Mouse (Mus musculus): ENCODE data around the gene Ndel1. TPM values are rescaled to one million over a fixed set of nuclear protein-coding genes. Genes with fewer than 3 reads are reported as not detected.

Ndel1 gene
- polyA plus RNA-seq, 1 experiment from 2014 or later: 60.3 TPM

DNA sequence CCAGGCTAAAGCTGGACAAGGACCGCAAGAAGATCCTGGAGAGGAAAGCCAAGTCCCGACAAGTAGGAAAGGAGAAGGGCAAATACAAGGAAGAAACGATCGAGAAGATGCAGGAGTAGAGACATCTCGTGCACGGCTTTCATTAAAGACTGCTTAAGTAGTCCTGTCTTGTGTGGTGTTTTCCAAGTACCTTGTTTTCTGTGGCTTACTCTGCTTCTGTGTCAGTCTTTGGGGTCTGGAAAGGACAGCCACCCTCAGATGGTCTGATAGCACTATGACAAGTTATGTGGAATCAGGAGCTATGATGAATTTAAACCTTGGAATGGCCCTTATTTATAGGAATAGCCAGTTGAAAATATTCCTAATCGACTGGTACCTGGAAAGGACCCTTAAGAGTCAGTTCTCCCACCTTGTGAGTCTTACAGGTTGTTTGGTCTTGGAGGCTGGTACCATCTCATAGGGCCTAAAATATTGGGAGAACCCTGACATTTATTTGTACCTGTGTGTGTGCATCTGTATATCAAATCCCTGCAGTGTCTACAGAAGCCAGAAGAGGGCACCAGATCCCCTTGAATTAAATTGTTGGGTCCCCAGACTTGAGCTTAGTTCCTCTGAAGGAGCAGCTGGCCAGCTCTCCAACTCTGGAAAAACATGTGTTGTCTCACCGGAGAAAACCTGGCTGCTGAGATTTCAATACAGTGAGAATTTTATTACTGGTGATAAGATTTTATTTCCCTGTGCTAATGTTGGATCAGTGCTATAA, 32.9 kb upstream of the Ndel1 start:
- Histone ChIP-seq H3K9ac (ENCODE audit: low read length) (no peak overlapping the region), H3K27me3 (replicated peaks; ENCODE audit: control insufficient read depth, insufficient read depth, low read length) (no peaks in the 10 kb centered on the region), H3K4me3 (ENCODE audit: low read depth, low read length) (no peak overlapping the region), H3K4me1 (replicated peaks; ENCODE audit: control insufficient read depth, insufficient read depth, low read length) (peaks cover 6% of the 10 kb centered on the region), H3K36me3 (ENCODE audit: control insufficient read depth, insufficient read depth, low read length) (peaks cover 43% of the 10 kb centered on the region), H3K9me3 (ENCODE audit: control insufficient read depth, low read length) (no peaks in the 10 kb centered on the region), H3K4me2 (ENCODE audit: low read length) (no peak overlapping the region), H3K27ac (ENCODE audit: low read depth) (no peak overlapping the region)
- DNase-seq (ENCODE audit: low spot score) (peak; percentile 91), ATAC-seq (replicated peaks; ENCODE audit: low FRiP score, low TSS enrichment, low read depth) (no peak)
- 85% methylated on average over 8 of the region's 8 CpGs for WGBS

DNA sequence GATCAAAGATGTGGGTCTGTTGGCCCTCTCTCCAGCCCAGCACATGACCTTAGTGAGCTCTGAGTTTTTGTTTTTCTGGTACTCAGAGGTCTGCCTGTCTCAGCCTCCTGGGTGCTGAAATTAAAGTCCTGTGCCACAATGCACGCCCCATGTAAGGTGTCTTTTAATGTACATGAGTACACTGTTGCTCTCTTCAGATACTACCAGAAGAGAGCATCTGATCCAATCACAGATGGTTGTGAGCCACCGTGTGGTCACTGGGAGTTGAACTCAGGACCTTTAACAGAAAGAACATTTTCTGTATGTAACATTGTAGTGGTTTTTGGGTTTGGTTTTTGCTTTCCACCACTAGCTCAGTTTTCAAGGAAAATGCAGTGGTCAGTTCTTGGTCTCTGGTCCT, 32.1 kb upstream of the Ndel1 start:
- no peak for DNase-seq (ENCODE audit: low spot score)
- H3K4me3 ChIP-seq (ENCODE audit: low read depth, low read length): no peak overlapping the region
- H3K4me2 ChIP-seq (ENCODE audit: low read length): no peak overlapping the region
- H3K27me3 ChIP-seq (replicated peaks; ENCODE audit: control insufficient read depth, insufficient read depth, low read length): no peaks in the 10 kb centered on the region
- H3K9ac ChIP-seq (ENCODE audit: low read length): no peak overlapping the region
- peaks cover 6% of the 10 kb centered on the region for H3K4me1 ChIP-seq (replicated peaks; ENCODE audit: control insufficient read depth, insufficient read depth, low read length)
- H3K36me3 ChIP-seq (ENCODE audit: control insufficient read depth, insufficient read depth, low read length): peaks cover 43% of the 10 kb centered on the region
- no peak overlapping the region for H3K27ac ChIP-seq (ENCODE audit: low read depth)
- no peak for ATAC-seq (replicated peaks; ENCODE audit: low FRiP score, low TSS enrichment, low read depth)
- no peaks in the 10 kb centered on the region for H3K9me3 ChIP-seq (ENCODE audit: control insufficient read depth, low read length)
- WGBS: 98% methylated on average over 2 of the region's 2 CpGs

DNA sequence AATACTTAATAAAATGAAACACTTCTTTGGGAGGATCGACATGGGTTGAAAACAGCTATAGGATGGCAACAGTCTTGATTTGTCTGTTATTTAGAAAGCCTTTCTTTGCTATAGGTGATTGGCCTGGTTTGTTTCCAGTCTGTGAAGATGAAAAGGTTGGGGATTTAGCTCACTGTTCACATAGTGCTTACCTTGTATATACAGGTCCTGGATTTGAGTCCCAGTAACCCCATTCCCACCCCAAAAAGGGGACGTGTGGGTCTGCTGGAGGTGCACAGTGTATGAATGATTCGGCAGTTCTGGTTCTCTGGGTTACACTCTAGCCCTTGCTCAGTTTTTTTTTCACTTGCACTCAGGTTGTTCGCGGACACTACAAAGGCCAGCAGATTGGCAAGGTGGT, 31.2 kb upstream of the Ndel1 start:
- Histone ChIP-seq H3K27ac (ENCODE audit: low read depth) (no peak overlapping the region), H3K9ac (ENCODE audit: low read length) (peak overlapping the region; percentile 96)

DNA sequence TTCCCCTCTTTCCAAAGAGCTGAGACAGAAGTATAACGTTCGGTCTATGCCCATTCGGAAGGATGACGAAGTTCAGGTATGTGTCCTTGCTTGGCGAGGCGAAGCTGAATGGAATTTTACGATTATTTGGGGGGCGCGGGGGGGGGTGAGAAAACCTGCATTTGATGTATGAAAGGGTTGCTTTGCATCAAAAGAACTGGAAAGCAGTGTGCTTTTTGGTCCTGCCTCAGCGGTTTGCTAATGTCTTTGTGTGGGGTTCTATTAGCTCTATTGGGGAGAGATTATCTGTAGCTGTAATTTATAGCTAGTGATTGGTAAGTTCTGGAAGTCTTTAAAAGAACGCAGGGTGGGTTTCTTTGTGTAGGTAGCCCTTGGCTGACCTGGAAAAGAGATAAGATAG, 30.7 kb upstream of the Ndel1 start:
- H3K36me3 ChIP-seq (ENCODE audit: control insufficient read depth, insufficient read depth, low read length): peaks cover 43% of the 10 kb centered on the region
- ATAC-seq (replicated peaks; ENCODE audit: low FRiP score, low TSS enrichment, low read depth) (no peak), DNase-seq (ENCODE audit: low spot score) (no peak)
- H3K4me2 ChIP-seq (ENCODE audit: low read length): peak overlapping the region; percentile 76
- H3K4me3 ChIP-seq (ENCODE audit: low read depth, low read length): peak overlapping the region; percentile 99
- H3K27ac ChIP-seq (ENCODE audit: low read depth): peak overlapping the region; percentile 87; the same call in 1 of the 2 replicates
- H3K9ac ChIP-seq (ENCODE audit: low read length): peak overlapping the region; percentile 96
- H3K27me3 ChIP-seq (replicated peaks; ENCODE audit: control insufficient read depth, insufficient read depth, low read length): no peaks in the 10 kb centered on the region
- WGBS: 2% methylated on average over 11 of the region's 11 CpGs
- peaks cover 6% of the 10 kb centered on the region for H3K4me1 ChIP-seq (replicated peaks; ENCODE audit: control insufficient read depth, insufficient read depth, low read length)
- H3K9me3 ChIP-seq (ENCODE audit: control insufficient read depth, low read length): no peaks in the 10 kb centered on the region

More for the DNA sequence above, 31.2 kb upstream of the Ndel1 start:
- peaks cover 6% of the 10 kb centered on the region for H3K4me1 ChIP-seq (replicated peaks; ENCODE audit: control insufficient read depth, insufficient read depth, low read length)
- H3K36me3 ChIP-seq (ENCODE audit: control insufficient read depth, insufficient read depth, low read length): peaks cover 43% of the 10 kb centered on the region
- ATAC-seq (replicated peaks; ENCODE audit: low FRiP score, low TSS enrichment, low read depth) (no peak), DNase-seq (ENCODE audit: low spot score) (no peak)
- H3K9me3 ChIP-seq (ENCODE audit: control insufficient read depth, low read length): no peaks in the 10 kb centered on the region
- peak overlapping the region; percentile 76 for H3K4me2 ChIP-seq (ENCODE audit: low read length)
- WGBS: 87% methylated on average over 5 of the region's 5 CpGs
- peak overlapping the region; percentile 99 for H3K4me3 ChIP-seq (ENCODE audit: low read depth, low read length)
- H3K27me3 ChIP-seq (replicated peaks; ENCODE audit: control insufficient read depth, insufficient read depth, low read length): no peaks in the 10 kb centered on the region

DNA sequence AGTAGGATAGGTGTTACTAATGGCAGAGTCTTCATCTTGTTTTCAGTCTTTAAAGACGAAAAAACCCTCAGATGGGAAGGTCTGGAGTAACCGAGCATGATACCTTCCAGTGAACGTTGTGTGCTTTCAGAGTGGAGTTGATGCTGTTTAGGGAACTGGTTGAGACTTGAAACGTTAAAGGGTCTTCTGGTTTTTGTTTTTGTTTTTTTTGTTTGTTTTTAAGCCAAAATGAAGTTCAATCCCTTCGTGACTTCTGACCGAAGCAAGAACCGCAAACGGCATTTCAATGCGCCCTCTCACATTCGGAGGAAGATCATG, 30.3 kb upstream of the Ndel1 start:
- no peaks in the 10 kb centered on the region for H3K9me3 ChIP-seq (ENCODE audit: control insufficient read depth, low read length)
- H3K4me2 ChIP-seq (ENCODE audit: low read length): peak overlapping the region; percentile 76
- peak overlapping the region; percentile 87 for H3K27ac ChIP-seq (ENCODE audit: low read depth)
- H3K9ac ChIP-seq (ENCODE audit: low read length): peak overlapping the region; percentile 96
- peaks cover 6% of the 10 kb centered on the region for H3K4me1 ChIP-seq (replicated peaks; ENCODE audit: control insufficient read depth, insufficient read depth, low read length)
- 0% methylated on average over 10 of the region's 10 CpGs for WGBS
- H3K4me3 ChIP-seq (ENCODE audit: low read depth, low read length): peak overlapping the region; percentile 99
- no peak for DNase-seq (ENCODE audit: low spot score)
- H3K27me3 ChIP-seq (replicated peaks; ENCODE audit: control insufficient read depth, insufficient read depth, low read length): no peaks in the 10 kb centered on the region
- H3K36me3 ChIP-seq (ENCODE audit: control insufficient read depth, insufficient read depth, low read length): peaks cover 43% of the 10 kb centered on the region
- ATAC-seq (replicated peaks; ENCODE audit: low FRiP score, low TSS enrichment, low read depth): no peak

DNA sequence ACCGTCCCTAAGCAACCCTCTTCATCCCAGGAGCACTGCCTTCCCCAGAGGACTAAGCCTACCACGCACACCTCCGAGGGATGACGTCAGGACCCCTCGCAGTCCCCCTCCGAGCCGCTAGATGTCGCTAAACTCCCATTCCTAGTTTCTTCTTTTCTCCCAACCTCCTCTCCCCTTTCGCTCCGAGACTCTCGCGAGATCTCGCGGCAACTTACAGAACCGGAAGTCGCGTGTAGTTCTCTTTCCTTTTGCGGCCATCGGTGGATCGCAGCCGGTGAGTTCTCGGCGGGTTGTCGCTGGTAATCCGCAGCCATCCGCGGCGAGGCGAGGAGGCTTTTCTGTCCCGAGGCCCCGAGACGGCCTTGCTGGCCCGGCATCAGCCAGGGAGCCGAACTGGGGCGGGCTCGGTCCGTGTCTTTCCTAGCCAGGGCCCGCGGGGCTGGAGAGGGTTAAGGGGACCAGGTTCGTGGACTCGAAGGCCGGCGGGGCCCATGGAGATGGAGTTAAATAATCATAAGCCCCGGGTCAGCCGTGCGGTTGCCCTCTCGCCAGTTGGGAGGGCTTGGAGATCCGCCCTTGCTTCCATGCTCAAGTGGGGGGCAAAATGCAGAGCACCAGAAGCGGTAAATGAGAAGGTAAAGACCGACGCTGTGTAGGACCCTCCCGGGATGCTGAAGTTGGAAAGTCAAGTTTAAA, 29.8 kb upstream of the Ndel1 start, which contains the start of gene Rpl26:
Gene Rpl26 (plus strand): TSS at position 233 of the 696 bp plus-strand sequence.
- H3K27me3 ChIP-seq (replicated peaks; ENCODE audit: control insufficient read depth, insufficient read depth, low read length): no peaks in the 10 kb centered on the region
- peak within 1 kb of the TSS; percentile 96 for H3K9ac ChIP-seq (ENCODE audit: low read length)
- under 1% methylated on average over 52 of the region's 52 CpGs for WGBS
- H3K27ac ChIP-seq (ENCODE audit: low read depth): peak within 1 kb of the TSS; percentile 87
- no peaks in the 10 kb centered on the region for H3K9me3 ChIP-seq (ENCODE audit: control insufficient read depth, low read length)
- peaks cover 6% of the 10 kb centered on the region for H3K4me1 ChIP-seq (replicated peaks; ENCODE audit: control insufficient read depth, insufficient read depth, low read length)
- peak within 1 kb of the TSS; percentile 76 for H3K4me2 ChIP-seq (ENCODE audit: low read length)
- DNase-seq (ENCODE audit: low spot score): peak; percentile 100
- peak; percentile 87 for ATAC-seq (replicated peaks; ENCODE audit: low FRiP score, low TSS enrichment, low read depth)
- peak within 1 kb of the TSS; percentile 99 for H3K4me3 ChIP-seq (ENCODE audit: low read depth, low read length)
- peaks cover 40% of the 10 kb centered on the region for H3K36me3 ChIP-seq (ENCODE audit: control insufficient read depth, insufficient read depth, low read length)

DNA sequence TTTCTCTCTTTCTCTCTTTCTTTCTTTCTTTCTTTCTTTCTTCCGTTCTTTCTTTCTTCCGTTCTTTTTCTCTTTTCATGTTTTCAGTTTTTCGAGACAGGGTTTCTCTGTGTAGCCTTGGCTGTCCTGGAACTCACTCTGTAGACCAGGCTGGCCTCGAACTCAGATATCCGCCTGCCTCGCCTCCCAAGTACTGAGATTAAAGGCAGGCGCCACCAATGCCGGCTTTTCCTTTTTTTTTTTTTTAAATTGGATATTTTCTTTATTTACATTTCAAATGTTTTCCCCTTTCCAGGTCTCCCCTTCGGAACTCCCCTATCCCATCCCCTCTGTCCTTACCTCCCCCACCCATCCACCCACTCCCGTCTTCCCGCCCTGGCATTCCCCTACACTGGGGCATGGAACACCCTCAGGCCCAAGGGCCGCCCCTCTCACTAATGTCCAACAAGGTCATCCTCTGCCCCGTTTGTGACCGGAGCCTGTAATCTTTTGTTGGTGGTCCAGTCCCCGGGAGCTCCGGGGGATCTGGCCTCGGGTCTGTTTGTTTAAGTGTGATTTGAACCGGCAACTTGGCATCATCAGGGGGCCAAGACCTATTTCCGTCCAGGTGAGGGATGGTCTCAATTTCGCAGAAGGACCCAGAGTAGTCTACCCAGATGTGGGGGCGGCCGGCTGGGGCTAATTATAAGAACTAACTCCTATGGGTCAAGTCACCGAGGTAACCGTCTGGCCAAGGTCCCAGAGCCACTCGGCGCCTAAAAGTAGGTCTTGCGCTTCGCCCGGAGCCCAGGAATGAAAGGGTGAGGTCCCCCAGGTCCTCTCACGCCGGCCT, 29.1 kb upstream of the Ndel1 start:
- H3K4me2 ChIP-seq (ENCODE audit: low read length): peak overlapping the region; percentile 52
- WGBS: 26% methylated on average over 31 of the region's 31 CpGs
- no peaks in the 10 kb centered on the region for H3K27me3 ChIP-seq (replicated peaks; ENCODE audit: control insufficient read depth, insufficient read depth, low read length)
- DNase-seq (ENCODE audit: low spot score) (no peak), ATAC-seq (replicated peaks; ENCODE audit: low FRiP score, low TSS enrichment, low read depth) (peak; percentile 44)
- H3K36me3 ChIP-seq (ENCODE audit: control insufficient read depth, insufficient read depth, low read length): peaks cover 34% of the 10 kb centered on the region
- H3K27ac ChIP-seq (ENCODE audit: low read depth): no peak overlapping the region
- peak overlapping the region; percentile 27 for H3K9ac ChIP-seq (ENCODE audit: low read length)
- H3K4me1 ChIP-seq (replicated peaks; ENCODE audit: control insufficient read depth, insufficient read depth, low read length): peaks cover 6% of the 10 kb centered on the region
- H3K9me3 ChIP-seq (ENCODE audit: control insufficient read depth, low read length): no peaks in the 10 kb centered on the region
- H3K4me3 ChIP-seq (ENCODE audit: low read depth, low read length): peak overlapping the region; percentile 99

DNA sequence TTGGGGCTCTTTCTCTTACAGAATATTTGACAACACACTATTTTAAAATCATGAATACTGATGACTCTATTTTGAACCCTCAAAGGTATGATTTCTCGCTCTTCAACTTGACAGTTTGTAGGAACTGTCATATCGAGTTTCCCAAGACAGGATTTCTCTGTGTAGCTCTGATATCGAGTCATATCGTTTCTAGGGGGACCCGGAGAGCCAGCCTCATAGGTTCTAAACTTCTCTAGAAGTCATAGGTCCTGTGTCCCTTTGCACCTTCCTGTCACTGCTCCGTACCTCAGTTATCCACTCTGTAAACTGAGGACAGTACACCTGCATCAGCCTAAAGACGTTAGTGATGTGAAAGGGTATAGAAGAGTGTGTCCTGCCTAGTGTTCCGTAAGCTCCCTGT, 28.2 kb upstream of the Ndel1 start:
- Histone ChIP-seq H3K4me2 (ENCODE audit: low read length) (no peak overlapping the region), H3K4me3 (ENCODE audit: low read depth, low read length) (no peak overlapping the region), H3K36me3 (ENCODE audit: control insufficient read depth, insufficient read depth, low read length) (peaks cover 25% of the 10 kb centered on the region), H3K4me1 (replicated peaks; ENCODE audit: control insufficient read depth, insufficient read depth, low read length) (peaks cover 6% of the 10 kb centered on the region), H3K9me3 (ENCODE audit: control insufficient read depth, low read length) (no peaks in the 10 kb centered on the region), H3K27ac (ENCODE audit: low read depth) (no peak overlapping the region), H3K9ac (ENCODE audit: low read length) (no peak overlapping the region), H3K27me3 (replicated peaks; ENCODE audit: control insufficient read depth, insufficient read depth, low read length) (no peaks in the 10 kb centered on the region)
- no peak for DNase-seq (ENCODE audit: low spot score)
- no peak for ATAC-seq (replicated peaks; ENCODE audit: low FRiP score, low TSS enrichment, low read depth)
- whole genome bisulfite sequencing: 90% methylated on average over 8 of the region's 8 CpGs

All from intestine, embryonic 14.5 days (tissue).